ENCODE assay signal across 8 mouse cellular contexts in the genomic region with DNA sequence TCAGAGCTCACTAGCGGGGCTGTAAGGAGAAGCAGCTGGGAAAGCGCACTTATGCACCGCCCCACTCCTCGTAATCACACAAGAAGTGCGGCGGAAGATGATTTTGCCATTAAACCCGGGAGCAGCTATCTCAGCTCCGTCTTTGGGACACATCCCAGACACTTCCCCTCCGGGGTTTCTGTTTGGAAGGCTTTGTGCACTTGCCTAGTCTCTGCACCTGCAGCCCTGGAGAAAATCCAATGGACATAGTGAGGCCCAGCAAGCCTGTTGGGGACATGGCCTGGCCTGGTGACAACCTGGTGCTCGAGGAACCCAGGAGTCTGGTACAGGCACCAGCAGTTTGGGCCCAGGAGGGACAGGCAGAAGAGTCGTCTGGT. TPM values are rescaled to one million over a fixed set of nuclear protein-coding genes. Genes with fewer than 3 reads are reported as not detected.
A peak's percentile ranks its signal among the peaks of the same experiment; 100 is the strongest.
DNase-seq lines count a peak whose midpoint lies in the region; ATAC-seq and TF ChIP-seq lines count a peak whose summit lies in the region.

No protein-coding gene starts in this region.

- H3K36me3 ChIP-seq in kidney, embryonic 14.5 days (ENCODE audit: control insufficient read depth, insufficient read depth, low read length), result peaks cover 14% of the 10 kb centered on the region
- peaks cover 17% of the 10 kb centered on the region for H3K36me3 ChIP-seq in forebrain, embryonic 14.5 days (ENCODE audit: control insufficient read depth, insufficient read depth, low read length)
- H3K36me3 ChIP-seq in limb, embryonic 12.5 days, result peaks cover 17% of the 10 kb centered on the region

- H3K27ac ChIP-seq in kidney, embryonic 14.5 days (ENCODE audit: low read depth, low read length), result no peak overlapping the region
- H3K27ac ChIP-seq in bone marrow, adult 2 months (ENCODE audit: control insufficient read depth, insufficient read depth, low read depth, low read length, poor library complexity), result no peak overlapping the region
- peak overlapping the region; percentile 45; the same call in 1 of the 2 replicates for H3K27ac ChIP-seq in forebrain, embryonic 14.5 days (ENCODE audit: low read depth, low read length)
- peak overlapping the region; percentile 66; the same call in 1 of the 2 replicates for H3K27ac ChIP-seq in limb, embryonic 12.5 days
- peak overlapping the region; percentile 62 for H3K27ac ChIP-seq in olfactory bulb, adult 2 months (ENCODE audit: insufficient read depth, low read depth, low read length)

- H3K9ac ChIP-seq in kidney, embryonic 14.5 days (ENCODE audit: low read depth, low read length), result no peak overlapping the region
- H3K9ac ChIP-seq in forebrain, embryonic 14.5 days (ENCODE audit: low read length), result peak overlapping the region; percentile 75; the same call in 1 of the 2 replicates
- H3K9ac ChIP-seq in limb, embryonic 12.5 days (replicated peaks), result peak overlapping the region; percentile 42; the same call in 1 of the 2 replicates

- no peaks in the 10 kb centered on the region for H3K27me3 ChIP-seq in kidney, embryonic 14.5 days (ENCODE audit: control insufficient read depth, insufficient read depth, low read length)
- H3K27me3 ChIP-seq in forebrain, embryonic 14.5 days (replicated peaks; ENCODE audit: control insufficient read depth, insufficient read depth, low read length), result no peaks in the 10 kb centered on the region
- H3K27me3 ChIP-seq in limb, embryonic 12.5 days, result no peaks in the 10 kb centered on the region; the same call in 1 of the 2 replicates

- ATAC-seq in kidney, embryonic 14.5 days (ENCODE audit: low FRiP score, low TSS enrichment), result no peak; the same call in 1 of the 2 replicates
- no peak for ATAC-seq in forebrain, embryonic 14.5 days
- peak; percentile 20; the same call in 1 of the 2 replicates for ATAC-seq in limb, embryonic 12.5 days (ENCODE audit: insufficient number of reproducible peaks, insufficient read depth, low FRiP score, low TSS enrichment, low read depth)

- H3K4me3 ChIP-seq in kidney, embryonic 14.5 days (ENCODE audit: low read length), result peak overlapping the region; percentile 82
- H3K4me3 ChIP-seq in bone marrow, adult 2 months (replicated peaks; ENCODE audit: control insufficient read depth, low read depth, low read length), result peak overlapping the region; percentile 59
- H3K4me3 ChIP-seq in forebrain, embryonic 14.5 days (ENCODE audit: low read depth, low read length), result peak overlapping the region; percentile 83
- H3K4me3 ChIP-seq in limb, embryonic 12.5 days (replicated peaks), result peak overlapping the region; percentile 78
- H3K4me3 ChIP-seq in olfactory bulb, adult 2 months (ENCODE audit: insufficient read depth, low read depth, low read length), result peak overlapping the region; percentile 95

- TF ChIP-seq POLR2A in bone marrow, adult 2 months (IDR thresholded peaks at IDR 0.05; ENCODE audit: borderline replicate concordance, control insufficient read depth, low read depth, low read length), result no peak
- TF ChIP-seq POLR2A in olfactory bulb, adult 2 months (IDR thresholded peaks at IDR 0.05; ENCODE audit: insufficient read depth, low read depth, low read length), result no peak

- no peak for TF ChIP-seq CTCF in bone marrow, adult 2 months (IDR thresholded peaks at IDR 0.05; ENCODE audit: control insufficient read depth, insufficient read depth, low read length)
- TF ChIP-seq CTCF in olfactory bulb, adult 2 months (IDR thresholded peaks at IDR 0.05; ENCODE audit: insufficient read depth, low read depth, low read length), result no peak

- peaks cover 11% of the 10 kb centered on the region for H3K4me1 ChIP-seq in kidney, embryonic 14.5 days (ENCODE audit: control insufficient read depth, insufficient read depth, low read length)
- H3K4me1 ChIP-seq in bone marrow, adult 2 months (ENCODE audit: control insufficient read depth, insufficient read depth, low read length), result peaks cover 6% of the 10 kb centered on the region
- peaks cover 18% of the 10 kb centered on the region for H3K4me1 ChIP-seq in forebrain, embryonic 14.5 days (ENCODE audit: control insufficient read depth, insufficient read depth, low read length)
- peaks cover 24% of the 10 kb centered on the region for H3K4me1 ChIP-seq in limb, embryonic 12.5 days (replicated peaks)
- H3K4me1 ChIP-seq in olfactory bulb, adult 2 months (ENCODE audit: control insufficient read depth, insufficient read depth, low read length), result peaks cover 19% of the 10 kb centered on the region

- DNase-seq in kidney, adult 9 months, result no peak
- no peak for DNase-seq in forebrain, embryonic 14.5 days (ENCODE audit: low spot score)
- no peak for DNase-seq in left cerebral cortex, postnatal 25 days (ENCODE audit: low spot score in 2 of 2)
- DNase-seq in c-Kit-positive CD71-positive TER-119-positive erythroid progenitor cells, embryonic 14.5 days (ENCODE audit: low spot score), result no peak

- peak overlapping the region; percentile 70 for H3K4me2 ChIP-seq in kidney, embryonic 14.5 days (replicated peaks; ENCODE audit: low read depth, low read length)
- peak overlapping the region; percentile 57 for H3K4me2 ChIP-seq in forebrain, embryonic 14.5 days (ENCODE audit: low read length)
- peak overlapping the region; percentile 63 for H3K4me2 ChIP-seq in limb, embryonic 12.5 days

- no peaks in the 10 kb centered on the region for H3K9me3 ChIP-seq in kidney, embryonic 14.5 days (ENCODE audit: control insufficient read depth, low read length)
- H3K9me3 ChIP-seq in forebrain, embryonic 14.5 days (replicated peaks; ENCODE audit: control insufficient read depth, low read length), result no peaks in the 10 kb centered on the region
- H3K9me3 ChIP-seq in limb, embryonic 12.5 days, result no peaks in the 10 kb centered on the region

- WGBS in kidney, embryonic 14.5 days, result 9% methylated on average over 11 of the region's 11 CpGs
- 7% methylated on average over 11 of the region's 11 CpGs for WGBS in bone marrow, adult 2 months
- 5% methylated on average over 11 of the region's 11 CpGs for WGBS in forebrain, embryonic 14.5 days
- 7% methylated on average over 11 of the region's 11 CpGs for WGBS in limb, embryonic 12.5 days
- 4% methylated on average over 11 of the region's 11 CpGs for WGBS in olfactory bulb, adult 2 months

- intact Hi-C loops in left cerebral cortex, postnatal 25 days (cut with DNase I), result no loop called here

RNA-seq across cellular contexts. Expression of a gene that starts 0.3 kb away (rescaled TPM):
- 134 and 160 TPM in 2 replicates for polyA plus RNA-seq in kidney, embryonic 14.5 days (2014; fragmentation: Nextera tagmentation; extraction: Ambion mirVana)
- 17.8 and 21.7 TPM in 2 replicates for polyA plus RNA-seq in bone marrow, adult 2 months (2011; ENCODE audit: insufficient read depth, insufficient read length, low replicate concordance, missing spikeins)
- 162 and 169 TPM in 2 replicates for polyA plus RNA-seq in forebrain, embryonic 14.5 days (2014; fragmentation: Nextera tagmentation; extraction: Ambion mirVana)
- polyA plus RNA-seq in limb, embryonic 12.5 days (2016; fragmentation: Nextera tagmentation; extraction: Ambion mirVana), result 83.5 and 93.0 TPM in 2 replicates
- polyA plus RNA-seq in olfactory bulb, adult 2 months (2012; ENCODE audit: insufficient read depth, insufficient read length, low replicate concordance, missing spikeins), result not detected in 2 replicates
- total RNA-seq in left cerebral cortex, postnatal 25 days (2021), result 100 to 1,000 TPM; 128 to 143 TPM

RNA-seq across cellular contexts. Expression of a gene that starts 49.3 kb away (rescaled TPM):
- 0.35 and 0.37 TPM in 2 replicates for polyA plus RNA-seq in kidney, embryonic 14.5 days (2014; fragmentation: Nextera tagmentation; extraction: Ambion mirVana)
- 0.34 TPM in 1 of 2 replicates, not detected in the other for polyA plus RNA-seq in bone marrow, adult 2 months (2011; ENCODE audit: insufficient read depth, insufficient read length, low replicate concordance, missing spikeins)
- polyA plus RNA-seq in forebrain, embryonic 14.5 days (2014; fragmentation: Nextera tagmentation; extraction: Ambion mirVana), result 2.7 and 3.2 TPM in 2 replicates
- polyA plus RNA-seq in limb, embryonic 12.5 days (2016; fragmentation: Nextera tagmentation; extraction: Ambion mirVana), result 2.6 and 2.9 TPM in 2 replicates
- polyA plus RNA-seq in olfactory bulb, adult 2 months (2012; ENCODE audit: insufficient read depth, insufficient read length, low replicate concordance, missing spikeins), result not detected in 2 replicates
- total RNA-seq in left cerebral cortex, postnatal 25 days (2021), result 10 to 100 TPM; 19.6 to 20.0 TPM

Comparison
In these comparisons a context has a peak if more than half of its experiments do, and no peak if none do; other contexts are left out.
1. H3K27ac ChIP-seq: peak in forebrain, embryonic 14.5 days (single experiment), limb, embryonic 12.5 days (single experiment) and olfactory bulb, adult 2 months (single experiment); none in kidney, embryonic 14.5 days (single experiment) and bone marrow, adult 2 months (single experiment).
2. Peak in every context shown above with its lines, with median percentiles within 50 percentile points of each other: H3K4me2 ChIP-seq and H3K4me3 ChIP-seq.